Mouse (Mus musculus) midbrain, embryonic 12.5 days (tissue): Measurements from ENCODE around the gene Slc26a1. TPM values are rescaled to one million over a fixed set of nuclear protein-coding genes. Genes with fewer than 3 reads are reported as not detected.
"Not testable (repeated sequence)": the region's sequence is repeated elsewhere in the genome, so short reads cannot be mapped to it uniquely, and the experiment has no call there.

Source experiments
- ATAC-seq: fragments of 200-750 bp; cut with Nextera tagmentation; 2 replicates; pipeline ENCODE4 v1.8.0; 2017; ENCODE audit warnings: low read depth, moderate TSS enrichment, moderate library complexity; ENCODE audit not compliant: low FRiP score
- H3K27ac ChIP-seq: fragments of 300-500 bp; sonication (generic); replicated peaks from 2 replicates; pipeline ENCODE4 v1.5.1; 2016; ENCODE audit warnings: mild to moderate bottlenecking
- H3K27me3 ChIP-seq: fragments of 300-500 bp; sonication (generic); 2 replicates; pipeline ENCODE4 v1.6.1; 2016; ENCODE audit warnings: mild to moderate bottlenecking
- H3K36me3 ChIP-seq: fragments of 300-500 bp; sonication (generic); 2 replicates; pipeline ENCODE4 v1.6.1; 2016
- H3K4me1 ChIP-seq: fragments of 300-500 bp; sonication (generic); 2 replicates; pipeline ENCODE4 v1.6.1; 2016
- H3K4me2 ChIP-seq: fragments of 300-500 bp; sonication (generic); replicated peaks from 2 replicates; pipeline ENCODE4 v1.6.1; 2016; ENCODE audit warnings: mild to moderate bottlenecking, moderate library complexity
- H3K4me3 ChIP-seq: fragments of 300-500 bp; sonication (generic); 2 replicates; pipeline ENCODE4 v1.5.1; 2016; ENCODE audit warnings: mild to moderate bottlenecking
- H3K9ac ChIP-seq: fragments of 300-500 bp; sonication (generic); replicated peaks from 2 replicates; pipeline ENCODE4 v1.6.1; 2016; ENCODE audit warnings: mild to moderate bottlenecking, moderate library complexity
- H3K9me3 ChIP-seq: fragments of 300-500 bp; sonication (generic); 2 replicates; pipeline ENCODE4 v1.6.1; 2016; ENCODE audit warnings: mild to moderate bottlenecking
- WGBS: fragments of 180-500 bp; shearing (Covaris S2); methylation state at CpG from one replicate; pipeline ENCODE4 v1.1.7; 2016; 5-methylcytosine and 5-hydroxymethylcytosine counted together
- polyA plus RNA-seq: library from polyadenylated mRNA; unstranded; fragments of >200 nt; fragmentation: Nextera tagmentation; extraction: Ambion mirVana; gene quantifications from 2 replicates; pipeline ENCODE4 v1.2.1, GENCODE M21; 2016

The Slc26a1 gene
- polyA plus RNA-seq, 1 experiment from 2014 or later = 1.7 TPM

DNA sequence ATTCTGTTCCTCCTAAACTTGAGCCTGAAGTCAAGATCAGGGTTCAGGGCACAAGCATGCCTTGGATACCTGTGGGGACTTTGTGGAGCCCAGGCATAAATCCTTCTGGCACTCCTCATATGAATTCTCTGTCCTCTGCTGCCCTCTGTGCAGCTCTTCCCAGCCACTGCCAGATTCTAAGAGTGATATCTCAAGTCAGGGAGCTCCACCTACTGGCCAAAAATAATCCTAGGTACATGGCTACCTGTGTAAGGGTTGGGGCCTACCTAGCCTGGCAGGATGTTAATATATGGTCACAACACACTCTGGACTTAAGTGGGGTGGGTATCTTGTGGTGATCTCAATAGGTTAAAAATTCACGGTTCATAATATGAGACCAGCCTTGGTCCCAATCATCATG, 23.5 kb downstream of the Slc26a1 start:
- ATAC-seq = peak; percentile 43; the same call in 1 of the 2 replicates
- no peaks in the 10 kb centered on the region for H3K4me1 ChIP-seq
- H3K36me3 ChIP-seq = peaks cover 78% of the 10 kb centered on the region
- H3K27me3 ChIP-seq = no peaks in the 10 kb centered on the region
- 68% methylated on average over 1 of the region's 1 CpGs for WGBS
- no peak overlapping the region for H3K9ac ChIP-seq
- no peak overlapping the region for H3K4me3 ChIP-seq
- no peaks in the 10 kb centered on the region for H3K9me3 ChIP-seq
- H3K27ac ChIP-seq = no peak overlapping the region
- H3K4me2 ChIP-seq = no peak overlapping the region

DNA sequence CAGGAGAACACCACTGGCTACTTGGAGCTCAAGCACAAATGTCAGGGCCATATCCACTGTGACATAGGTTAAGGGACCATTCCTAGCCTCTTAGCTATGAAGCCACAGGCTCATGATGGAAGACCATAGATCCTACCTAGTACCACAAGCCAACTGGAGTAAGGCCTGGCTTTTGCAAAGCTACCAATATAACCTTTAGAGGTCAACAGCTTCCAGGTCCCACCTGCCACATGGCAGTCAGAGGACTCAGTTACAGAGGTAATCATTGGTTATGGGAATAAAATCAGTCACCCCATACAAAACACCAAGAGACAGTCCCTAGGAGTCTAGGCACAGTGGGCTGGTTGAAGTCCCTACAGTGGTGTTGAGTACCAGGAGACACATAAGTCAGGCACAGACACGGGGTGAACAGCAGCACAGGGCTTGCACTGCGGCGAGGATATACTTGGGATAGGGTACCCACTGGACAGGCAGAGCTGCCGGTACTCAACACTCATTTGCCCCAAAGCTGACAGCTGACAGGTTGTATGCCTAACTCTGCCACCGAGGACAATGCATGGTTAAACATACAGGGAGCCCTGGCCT, 24.1 kb downstream of the Slc26a1 start:
- no peak for ATAC-seq
- H3K4me2 ChIP-seq = no peak overlapping the region
- no peak overlapping the region for H3K27ac ChIP-seq
- no peaks in the 10 kb centered on the region for H3K4me1 ChIP-seq
- no peaks in the 10 kb centered on the region for H3K27me3 ChIP-seq
- no peak overlapping the region for H3K4me3 ChIP-seq
- peaks cover 76% of the 10 kb centered on the region for H3K36me3 ChIP-seq
- no peak overlapping the region for H3K9ac ChIP-seq
- H3K9me3 ChIP-seq = no peaks in the 10 kb centered on the region
- WGBS = 82% methylated on average over 5 of the region's 5 CpGs

DNA sequence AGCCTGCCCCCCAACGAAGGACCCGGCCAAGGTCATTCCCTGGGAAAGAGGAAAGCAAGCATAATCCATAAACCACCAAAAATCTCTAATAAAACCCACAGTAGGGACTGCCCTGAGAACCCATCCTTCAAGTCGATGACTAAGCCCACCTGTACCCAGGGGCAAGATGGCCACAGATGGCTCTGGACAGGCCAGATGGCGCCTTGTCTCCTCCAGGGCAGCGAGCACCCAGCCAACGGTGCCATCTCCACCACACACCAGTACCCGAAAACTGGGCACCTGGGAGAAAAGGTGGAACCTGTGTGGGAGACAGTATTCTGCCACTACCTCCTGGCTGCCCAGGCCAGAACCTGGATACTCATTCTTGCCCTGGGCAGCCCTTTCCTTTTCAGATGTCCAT, 25.0 kb downstream of the Slc26a1 start:
- Histone ChIP-seq H3K9ac (no peak overlapping the region), H3K36me3 (peaks cover 76% of the 10 kb centered on the region), H3K4me3 (no peak overlapping the region), H3K4me1 (no peaks in the 10 kb centered on the region), H3K27ac (no peak overlapping the region), H3K27me3 (no peaks in the 10 kb centered on the region), H3K4me2 (no peak overlapping the region), H3K9me3 (no peaks in the 10 kb centered on the region)
- ATAC-seq = no peak
- 89% methylated on average over 7 of the region's 7 CpGs for WGBS

DNA sequence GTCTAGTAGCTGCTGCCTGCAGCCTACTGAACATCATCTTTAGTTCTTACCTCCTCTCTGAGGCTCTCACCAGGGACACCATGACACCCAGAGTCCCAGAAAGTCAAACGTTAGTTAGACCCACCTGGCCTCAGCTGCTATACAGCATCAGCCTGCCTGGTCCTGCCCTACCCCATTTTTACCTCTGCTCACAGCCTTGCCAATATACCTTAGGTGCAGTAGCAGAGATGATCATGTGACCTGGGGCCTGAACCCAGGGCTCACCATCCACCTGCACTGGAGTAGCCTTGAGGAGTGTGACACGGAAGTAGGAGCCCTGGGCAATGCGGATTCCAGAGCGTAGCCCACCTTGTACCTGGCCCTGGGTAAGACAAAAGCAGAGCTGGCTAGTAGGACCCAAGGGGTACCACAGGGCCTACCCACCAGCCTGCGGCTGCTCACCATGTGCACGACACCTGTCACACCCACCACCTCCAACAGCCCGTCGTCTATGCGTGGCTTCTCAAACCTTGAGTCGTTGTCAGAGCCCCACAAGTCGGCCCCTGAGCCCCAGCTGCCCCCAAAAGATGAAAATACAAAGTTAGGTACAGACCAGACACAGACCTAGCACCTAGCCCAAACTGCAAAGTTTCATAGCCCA, 26.3 kb downstream of the Slc26a1 start:
- no peak overlapping the region for H3K27ac ChIP-seq
- WGBS = 89% methylated on average over 11 of the region's 11 CpGs
- H3K27me3 ChIP-seq = no peaks in the 10 kb centered on the region
- H3K4me2 ChIP-seq = no peak overlapping the region
- no peaks in the 10 kb centered on the region for H3K4me1 ChIP-seq
- H3K36me3 ChIP-seq = peaks cover 69% of the 10 kb centered on the region
- no peak overlapping the region for H3K4me3 ChIP-seq
- H3K9ac ChIP-seq = no peak overlapping the region
- ATAC-seq = no peak
- no peaks in the 10 kb centered on the region for H3K9me3 ChIP-seq

DNA sequence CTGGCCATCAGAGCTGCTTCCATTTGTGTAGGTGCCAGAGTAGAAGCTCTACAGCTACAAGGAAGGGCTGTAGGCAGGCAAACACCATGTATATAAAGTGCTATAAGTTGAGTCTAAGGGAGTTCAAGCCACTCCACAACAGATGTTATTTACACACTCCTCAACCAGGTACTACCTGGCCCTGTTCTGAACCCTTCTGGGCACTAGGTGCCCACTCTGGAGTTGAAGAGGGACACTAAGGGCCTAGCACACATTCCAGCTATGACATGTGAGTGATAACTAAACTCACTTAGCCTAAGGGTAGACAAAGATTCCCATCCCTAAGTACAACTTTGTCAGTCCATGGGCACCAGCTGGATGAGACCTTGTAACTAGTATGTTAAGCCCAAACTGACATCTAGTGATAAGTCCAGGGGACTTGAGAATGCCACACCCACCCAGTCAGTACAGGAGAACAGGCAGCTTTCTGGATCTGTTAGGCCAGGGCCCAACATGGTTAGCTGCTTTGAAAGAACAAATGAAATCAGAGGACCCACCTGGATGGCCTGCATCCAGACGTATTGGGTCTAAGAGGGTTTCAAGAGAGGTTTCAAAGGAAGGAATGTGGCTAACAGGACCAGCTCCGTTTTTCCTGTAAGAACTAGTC, 27.4 kb downstream of the Slc26a1 start:
- Histone ChIP-seq H3K9ac (no peak overlapping the region), H3K27ac (no peak overlapping the region), H3K27me3 (no peaks in the 10 kb centered on the region), H3K4me1 (no peaks in the 10 kb centered on the region), H3K4me2 (no peak overlapping the region), H3K9me3 (no peaks in the 10 kb centered on the region), H3K4me3 (no peak overlapping the region), H3K36me3 (peaks cover 68% of the 10 kb centered on the region)
- ATAC-seq = no peak
- WGBS = 92% methylated on average over 2 of the region's 2 CpGs

DNA sequence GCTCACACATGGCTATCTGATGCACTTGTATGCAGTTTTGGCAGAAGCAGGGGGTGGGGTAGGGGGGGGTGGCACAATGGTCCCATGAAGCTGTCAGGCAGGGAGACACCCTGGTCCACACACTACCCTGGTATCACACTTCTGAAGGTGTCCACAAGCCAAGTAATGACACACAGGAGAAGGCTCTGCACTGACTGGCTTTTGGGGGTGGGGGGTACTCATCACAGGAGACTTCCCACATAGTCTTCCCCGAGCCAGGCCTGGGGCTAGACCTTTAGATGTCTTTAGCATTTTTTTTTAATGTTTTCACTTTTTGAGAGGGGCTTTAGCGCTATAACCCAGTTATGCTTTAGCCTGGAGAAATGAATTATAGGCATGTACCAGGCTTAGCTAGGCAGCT, 28.1 kb downstream of the Slc26a1 start:
- Histone ChIP-seq H3K27ac (no peak overlapping the region), H3K27me3 (no peaks in the 10 kb centered on the region), H3K9ac (no peak overlapping the region), H3K4me2 (no peak overlapping the region), H3K4me3 (no peak overlapping the region), H3K4me1 (no peaks in the 10 kb centered on the region), H3K9me3 (no peaks in the 10 kb centered on the region), H3K36me3 (peaks cover 62% of the 10 kb centered on the region)
- no peak for ATAC-seq
- WGBS = 95% methylated on average over 2 of the region's 2 CpGs

DNA sequence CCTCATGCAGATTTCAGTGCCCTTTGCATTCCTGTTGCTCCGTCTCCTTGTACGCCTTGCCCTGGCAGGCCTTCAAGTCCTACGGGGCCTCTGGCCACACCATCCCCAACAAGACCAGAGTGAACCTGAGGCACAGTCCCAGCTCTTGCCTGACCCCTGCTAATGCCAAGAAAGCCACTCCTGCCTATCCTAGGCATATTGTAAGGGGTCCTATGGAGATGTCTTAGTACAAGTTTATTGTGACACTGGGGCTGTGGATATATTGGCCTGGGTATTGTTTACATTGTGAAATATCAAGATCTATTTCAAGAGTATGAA, 29.1 kb downstream of the Slc26a1 start:
- Histone ChIP-seq H3K27me3 (no peaks in the 10 kb centered on the region), H3K9me3 (no peaks in the 10 kb centered on the region), H3K4me2 (no peak overlapping the region), H3K9ac (no peak overlapping the region), H3K4me1 (no peaks in the 10 kb centered on the region), H3K4me3 (no peak overlapping the region), H3K27ac (no peak overlapping the region), H3K36me3 (peaks cover 59% of the 10 kb centered on the region)
- ATAC-seq = no peak
- 95% methylated on average over 3 of the region's 3 CpGs for WGBS

DNA sequence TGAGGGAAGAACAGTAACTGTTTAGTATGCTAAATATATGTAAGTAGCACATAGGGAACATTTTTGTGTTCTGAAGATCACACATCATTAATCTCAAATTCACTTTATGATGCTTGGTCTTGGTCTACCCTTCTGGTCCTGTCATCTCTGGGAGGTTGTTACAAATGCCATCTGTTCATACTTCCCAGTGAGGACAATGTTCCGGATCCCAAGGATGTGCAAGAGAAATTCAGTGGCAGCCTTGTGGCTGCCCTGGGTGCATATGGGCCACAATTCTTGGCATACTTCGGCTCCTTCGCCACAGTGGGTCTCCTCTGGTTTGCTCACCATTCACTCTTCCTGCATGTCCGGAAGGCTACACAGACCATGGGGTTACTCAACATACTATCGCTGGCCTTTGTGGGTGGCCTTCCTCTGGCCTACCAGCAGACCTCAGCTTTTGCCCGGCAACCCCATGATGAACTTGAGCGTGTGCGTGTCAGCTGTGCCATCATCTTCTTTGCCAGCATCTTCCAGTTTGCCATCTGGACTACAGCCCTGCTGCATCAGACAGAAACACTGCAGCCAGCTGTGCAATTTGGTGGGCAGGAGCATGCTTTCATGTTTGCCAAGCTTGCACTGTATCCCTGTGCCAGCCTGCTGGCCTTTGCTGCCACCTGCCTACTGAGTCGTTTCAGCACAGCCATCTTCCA, 29.6 kb downstream of the Slc26a1 start:
- ATAC-seq = no peak
- Histone ChIP-seq H3K27me3 (no peaks in the 10 kb centered on the region), H3K4me2 (no peak overlapping the region), H3K27ac (no peak overlapping the region), H3K4me1 (no peaks in the 10 kb centered on the region), H3K9me3 (no peaks in the 10 kb centered on the region), H3K4me3 (no peak overlapping the region), H3K36me3 (peaks cover 59% of the 10 kb centered on the region), H3K9ac (no peak overlapping the region)
- 95% methylated on average over 9 of the region's 9 CpGs for WGBS

DNA sequence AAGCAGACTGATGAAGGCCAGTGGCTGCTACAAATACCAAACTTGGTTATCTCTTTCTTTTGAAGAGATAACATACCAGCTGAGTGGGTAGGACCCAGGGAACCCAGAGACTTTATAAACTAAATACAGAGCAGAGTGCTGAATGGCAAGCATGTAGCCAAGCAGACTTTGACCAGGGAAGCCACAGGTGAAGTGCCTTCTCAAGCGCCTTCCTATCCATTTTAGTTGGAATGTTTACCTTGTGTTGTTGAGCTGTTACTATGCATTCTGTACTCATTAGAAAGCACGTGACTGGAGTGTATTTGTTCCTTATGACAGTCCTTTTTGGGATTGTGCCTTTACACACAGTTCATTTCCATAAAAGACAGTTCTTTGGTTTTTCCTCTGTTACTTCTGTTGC, 31.7 kb downstream of the Slc26a1 start:
- Histone ChIP-seq H3K27ac (no peak overlapping the region), H3K4me3 (no peak overlapping the region), H3K4me2 (no peak overlapping the region), H3K27me3 (no peaks in the 10 kb centered on the region), H3K36me3 (peaks cover 39% of the 10 kb centered on the region), H3K4me1 (no peaks in the 10 kb centered on the region), H3K9ac (no peak overlapping the region), H3K9me3 (no peaks in the 10 kb centered on the region)
- no peak for ATAC-seq
- WGBS = 81% methylated on average over 2 of the region's 2 CpGs

DNA sequence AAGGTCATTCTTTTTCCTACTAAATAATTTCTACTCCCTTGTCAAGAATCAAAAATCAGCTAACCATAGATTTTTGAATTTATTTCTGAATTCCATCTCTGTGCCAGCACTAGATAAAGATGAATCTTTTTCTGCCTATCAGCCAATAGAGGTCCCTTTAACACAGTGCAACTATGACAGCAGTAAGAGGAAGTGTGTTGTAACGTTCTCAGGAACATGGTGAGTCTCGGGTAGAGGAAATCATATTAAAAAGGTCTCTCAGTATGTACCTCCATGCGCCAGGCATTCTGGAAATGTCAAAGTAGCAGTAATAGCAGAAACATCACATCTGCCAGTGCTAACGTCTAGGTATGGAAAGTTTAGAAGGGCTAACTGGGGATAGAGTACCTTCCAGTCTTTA, 39.2 kb downstream of the Slc26a1 start:
- 81% methylated on average over 4 of the region's 4 CpGs for WGBS
- no peak overlapping the region for H3K9ac ChIP-seq
- H3K27ac ChIP-seq = no peak overlapping the region
- H3K36me3 ChIP-seq = no peaks in the 10 kb centered on the region; the same call in 1 of the 2 replicates
- ATAC-seq = no peak
- no peaks in the 10 kb centered on the region for H3K9me3 ChIP-seq
- H3K4me3 ChIP-seq = no peak overlapping the region
- H3K4me1 ChIP-seq = no peaks in the 10 kb centered on the region
- no peak overlapping the region for H3K4me2 ChIP-seq
- H3K27me3 ChIP-seq = no peaks in the 10 kb centered on the region

DNA sequence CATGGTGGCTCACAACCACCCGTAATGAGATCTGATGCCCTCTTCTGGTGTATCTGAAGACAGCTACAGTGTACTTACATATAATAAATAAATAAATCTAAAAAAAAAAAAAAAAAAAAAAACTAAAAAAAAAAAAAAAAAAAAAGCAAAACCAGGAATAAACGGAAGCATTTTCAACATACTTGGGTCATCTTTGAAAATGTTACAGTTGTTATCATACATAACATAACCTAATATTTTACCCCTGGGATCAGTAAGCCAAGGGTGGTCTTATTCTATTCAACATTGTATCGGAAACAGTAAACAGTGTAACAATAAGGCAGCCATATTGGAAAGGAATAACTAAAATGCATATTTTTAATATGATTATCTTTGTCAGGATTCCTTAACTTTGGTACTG, 41.3 kb downstream of the Slc26a1 start:
- 69% methylated on average over 3 of the region's 3 CpGs for WGBS
- not testable (repeated sequence) for H3K4me3 ChIP-seq, H3K27me3 ChIP-seq

DNA sequence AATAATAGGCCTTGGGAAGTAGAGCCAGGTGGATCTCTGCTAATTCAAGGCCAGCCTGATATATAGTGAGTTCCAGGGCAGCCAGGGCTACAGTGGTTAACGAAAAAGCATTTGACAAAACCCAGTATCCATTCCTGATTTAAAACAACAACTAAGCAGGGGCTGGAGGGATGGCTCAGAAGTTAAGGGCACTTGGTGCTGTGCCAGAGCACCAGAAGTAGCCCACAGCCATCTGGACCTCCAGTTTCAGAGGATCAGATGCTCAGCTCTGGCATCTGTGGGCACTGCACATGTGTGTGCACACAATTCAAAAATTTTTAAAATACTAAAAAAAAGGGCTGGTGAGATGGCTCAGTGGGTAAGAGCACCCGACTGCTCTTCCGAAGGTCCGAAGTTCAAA, 41.7 kb downstream of the Slc26a1 start:
- no peak overlapping the region for H3K9ac ChIP-seq
- 88% methylated on average over 4 of the region's 4 CpGs for WGBS
- no peak for ATAC-seq

More for the DNA sequence above, 41.3 kb downstream of the Slc26a1 start:
- not testable (repeated sequence) for H3K36me3 ChIP-seq, H3K4me1 ChIP-seq, H3K9me3 ChIP-seq, H3K27ac ChIP-seq, ATAC-seq, H3K9ac ChIP-seq, H3K4me2 ChIP-seq

More for the DNA sequence above, 41.7 kb downstream of the Slc26a1 start:
- Histone ChIP-seq H3K27me3 (no peaks in the 10 kb centered on the region), H3K4me1 (peaks cover 9% of the 10 kb centered on the region), H3K4me2 (no peak overlapping the region), H3K36me3 (no peaks in the 10 kb centered on the region), H3K4me3 (no peak overlapping the region), H3K27ac (no peak overlapping the region), H3K9me3 (no peaks in the 10 kb centered on the region)
